Mouse (Mus musculus) liver, adult 2 months (tissue): ENCODE data around the gene Rffl.

Experiments
- CTCF ChIP-seq: fragments of 200-500 bp; IDR thresholded peaks from 2 replicates; pipeline ENCODE4 v1.5.1; 2011; ENCODE audit warnings: low read depth, low read length, control low read depth
- POLR2A ChIP-seq: fragments of 200-500 bp; IDR thresholded peaks from 2 replicates; pipeline ENCODE4 v1.6.1; 2011; ENCODE audit warnings: low read length, control low read depth; ENCODE audit not compliant: insufficient read depth; ENCODE audit errors: extremely low read depth

DNA sequence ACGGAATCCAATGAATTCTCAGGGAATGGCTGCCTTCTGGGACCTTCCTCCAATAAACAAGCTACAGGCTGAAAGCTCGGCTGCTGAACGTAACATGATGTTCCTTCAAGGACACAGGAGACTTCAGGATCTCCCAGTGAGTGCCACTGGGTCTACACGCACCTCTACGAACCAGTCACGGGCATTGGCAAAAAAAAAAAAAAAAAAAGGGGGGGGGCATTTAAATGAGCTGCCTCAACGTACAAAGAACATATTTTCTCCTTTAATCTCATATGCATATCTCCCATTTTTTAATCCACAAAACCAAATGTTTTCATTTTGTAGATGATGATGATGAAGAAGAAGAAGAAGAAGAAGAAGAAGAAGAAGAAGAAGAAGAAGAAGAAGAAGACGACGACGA lies 5.1 kb downstream of the Rffl start:
- TF ChIP-seq CTCF (no peak), POLR2A (no peak)
